Mouse (Mus musculus): ENCODE measurements around the gene Dck. TPM values are rescaled to one million over a fixed set of nuclear protein-coding genes. Genes with fewer than 3 reads are reported as not detected.

Dck gene
- total and polyA plus RNA-seq, 2 experiments: 1.4 to 3.0 TPM

DNA sequence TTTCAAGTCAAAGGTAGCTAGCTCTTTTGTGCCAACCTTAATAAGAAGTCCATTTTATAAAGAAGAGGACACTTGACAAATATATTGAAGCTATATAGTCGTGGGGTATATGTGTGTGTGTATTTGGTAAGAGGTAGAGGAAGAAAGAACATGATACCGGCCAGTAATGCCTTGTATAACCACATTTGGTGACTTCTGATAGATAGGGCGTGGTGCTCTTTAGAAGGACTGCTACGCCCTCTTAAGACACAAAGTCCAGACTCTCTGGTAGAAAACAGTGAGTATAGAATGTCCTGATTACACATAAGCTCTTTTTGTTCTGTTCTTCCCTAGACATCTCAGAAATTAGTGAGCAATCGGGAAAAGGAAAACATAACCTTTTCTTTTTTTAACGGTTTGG lies 3.4 kb downstream of the Dck start:
- DNase-seq (ENCODE audit: extremely low read depth, low read depth, low spot score): no peak
- Histone ChIP-seq H3K9ac (ENCODE audit: low read depth, low read length) (no peak overlapping the region), H3K4me1 (ENCODE audit: control insufficient read depth, insufficient read depth, low read length) (peaks cover 4% of the 10 kb centered on the region), H3K36me3 (ENCODE audit: control insufficient read depth, insufficient read depth, low read length) (peaks cover 4% of the 10 kb centered on the region), H3K4me3 (ENCODE audit: insufficient read depth, low read depth, low read length) (no peak overlapping the region), H3K27ac (replicated peaks; ENCODE audit: insufficient read depth, low read depth, low read length) (no peak overlapping the region), H3K79me2 (ENCODE audit: control insufficient read depth, insufficient read depth, low read length) (no peaks in the 10 kb centered on the region), H3K27me3 (ENCODE audit: control insufficient read depth, insufficient read depth, low read length) (no peaks in the 10 kb centered on the region)
- no peak for TF ChIP-seq POLR2A (IDR thresholded peaks at IDR 0.05; ENCODE audit: extremely low read depth, insufficient read depth, low read length)
- TF ChIP-seq CTCF (IDR thresholded peaks at IDR 0.05; ENCODE audit: low read depth, low read length): no peak
- 84% methylated on average over 6 of the region's 6 CpGs for WGBS

DNA sequence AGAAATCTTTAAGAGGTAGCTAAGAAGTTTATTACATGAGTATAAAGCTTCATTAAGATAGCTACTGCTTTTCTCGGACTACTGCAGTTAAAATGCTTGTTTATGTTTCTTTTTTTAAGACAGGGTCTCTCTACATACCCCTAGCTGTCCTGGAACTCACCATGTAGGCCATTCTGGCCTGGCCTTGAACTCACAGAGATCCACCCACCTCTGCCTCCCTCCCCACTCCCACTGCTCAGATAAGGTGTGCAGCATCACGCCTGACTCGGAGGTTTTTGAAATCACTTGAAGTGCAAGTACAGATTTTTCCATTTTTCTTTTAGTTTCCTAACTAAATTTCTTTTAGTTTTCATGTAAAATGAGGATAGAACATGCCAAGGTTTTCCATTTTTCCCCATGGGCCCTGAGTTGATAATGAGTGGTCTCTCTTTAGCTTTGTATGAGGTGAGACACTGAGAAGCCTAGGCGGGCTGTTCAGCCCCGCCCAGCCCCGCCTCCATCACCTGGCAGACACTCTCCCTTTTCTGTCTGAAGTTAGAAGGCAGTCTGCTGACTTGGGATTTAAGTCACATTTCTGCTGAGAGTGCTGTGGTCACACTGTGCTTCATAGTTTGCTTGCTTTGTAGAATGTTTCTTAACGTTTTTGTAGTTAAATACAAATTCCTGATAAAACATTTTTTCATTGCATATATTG lies 17.4 kb downstream of the Dck start:
- H3K4me3 ChIP-seq (ENCODE audit: insufficient read depth, low read depth, low read length): no peak overlapping the region
- H3K9ac ChIP-seq (ENCODE audit: low read depth, low read length): no peak overlapping the region
- no peaks in the 10 kb centered on the region for H3K4me1 ChIP-seq (ENCODE audit: control insufficient read depth, insufficient read depth, low read length)
- WGBS: 85% methylated on average over 7 of the region's 7 CpGs
- H3K27ac ChIP-seq (replicated peaks; ENCODE audit: insufficient read depth, low read depth, low read length): no peak overlapping the region
- TF ChIP-seq POLR2A (IDR thresholded peaks at IDR 0.05; ENCODE audit: extremely low read depth, insufficient read depth, low read length) (no peak), CTCF (IDR thresholded peaks at IDR 0.05; ENCODE audit: low read depth, low read length) (no peak)
- H3K79me2 ChIP-seq (ENCODE audit: control insufficient read depth, insufficient read depth, low read length): no peaks in the 10 kb centered on the region
- no peak for DNase-seq (ENCODE audit: extremely low read depth, low read depth, low spot score)
- no peaks in the 10 kb centered on the region for H3K27me3 ChIP-seq (ENCODE audit: control insufficient read depth, insufficient read depth, low read length)
- H3K36me3 ChIP-seq (ENCODE audit: control insufficient read depth, insufficient read depth, low read length): peaks cover 15% of the 10 kb centered on the region

DNA sequence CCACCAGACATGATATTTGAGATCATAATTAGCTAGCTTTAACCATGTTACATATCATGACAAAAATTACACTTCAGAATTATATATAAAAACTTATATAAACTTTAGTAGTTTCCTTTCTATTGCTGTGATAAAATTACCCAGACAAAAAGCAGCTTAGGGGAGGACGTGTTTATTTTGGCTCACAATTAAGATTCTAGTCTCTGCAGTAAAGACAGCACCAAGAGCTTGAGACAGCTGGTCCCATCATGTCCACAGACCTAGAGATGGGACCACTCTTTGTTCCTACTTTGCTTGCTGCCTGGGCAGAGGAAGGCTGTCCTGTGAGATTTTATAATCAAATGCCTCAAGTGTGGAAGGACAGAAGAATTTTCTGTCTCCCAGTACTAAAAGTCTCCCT lies 20.3 kb downstream of the Dck start:
- H3K79me2 ChIP-seq (ENCODE audit: control insufficient read depth, insufficient read depth, low read length): no peaks in the 10 kb centered on the region
- H3K4me3 ChIP-seq (ENCODE audit: insufficient read depth, low read depth, low read length): no peak overlapping the region
- H3K9ac ChIP-seq (ENCODE audit: low read depth, low read length): no peak overlapping the region
- H3K36me3 ChIP-seq (ENCODE audit: control insufficient read depth, insufficient read depth, low read length): peaks cover 10% of the 10 kb centered on the region
- WGBS: 89% methylated on average over 1 of the region's 1 CpGs
- H3K27me3 ChIP-seq (ENCODE audit: control insufficient read depth, insufficient read depth, low read length): no peaks in the 10 kb centered on the region
- no peak for DNase-seq (ENCODE audit: extremely low read depth, low read depth, low spot score)
- no peaks in the 10 kb centered on the region for H3K4me1 ChIP-seq (ENCODE audit: control insufficient read depth, insufficient read depth, low read length)
- no peak overlapping the region for H3K27ac ChIP-seq (replicated peaks; ENCODE audit: insufficient read depth, low read depth, low read length)
- no peak for TF ChIP-seq POLR2A (IDR thresholded peaks at IDR 0.05; ENCODE audit: extremely low read depth, insufficient read depth, low read length)
- TF ChIP-seq CTCF (IDR thresholded peaks at IDR 0.05; ENCODE audit: low read depth, low read length): no peak

DNA sequence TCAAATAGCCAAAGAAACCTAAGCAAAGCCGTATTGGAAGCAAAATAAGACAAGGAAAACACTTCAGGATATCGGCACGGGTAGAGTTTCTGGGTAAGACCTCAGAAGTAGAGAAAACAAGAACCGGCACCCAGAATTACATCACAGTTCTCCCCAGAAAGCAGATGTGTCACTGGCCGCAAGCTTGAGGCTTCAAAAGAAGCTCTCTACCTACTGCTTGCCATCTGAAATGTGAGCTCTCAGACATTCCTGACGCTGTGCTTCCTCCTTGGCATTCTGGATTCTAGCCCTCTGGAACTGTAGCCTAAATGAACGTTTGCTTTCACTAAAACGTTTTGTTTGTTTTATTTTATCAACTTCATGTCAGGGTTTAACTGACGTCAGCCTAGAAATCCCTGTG lies 25.9 kb downstream of the Dck start:
- TF ChIP-seq CTCF (IDR thresholded peaks at IDR 0.05; ENCODE audit: low read depth, low read length) (no peak), POLR2A (IDR thresholded peaks at IDR 0.05; ENCODE audit: extremely low read depth, insufficient read depth, low read length) (no peak)
- no peak overlapping the region for H3K27ac ChIP-seq (replicated peaks; ENCODE audit: insufficient read depth, low read depth, low read length)
- no peaks in the 10 kb centered on the region for H3K79me2 ChIP-seq (ENCODE audit: control insufficient read depth, insufficient read depth, low read length)
- no peak for DNase-seq (ENCODE audit: extremely low read depth, low read depth, low spot score)
- H3K27me3 ChIP-seq (ENCODE audit: control insufficient read depth, insufficient read depth, low read length): no peaks in the 10 kb centered on the region
- 0 out of 2 replicates have a peak, but pooled peaks cover 2% of the 10 kb centered on the region for H3K36me3 ChIP-seq (ENCODE audit: control insufficient read depth, insufficient read depth, low read length)
- no peak overlapping the region for H3K4me3 ChIP-seq (ENCODE audit: insufficient read depth, low read depth, low read length)
- WGBS: 44% methylated on average over 9 of the region's 9 CpGs
- no peak overlapping the region for H3K9ac ChIP-seq (ENCODE audit: low read depth, low read length)
- H3K4me1 ChIP-seq (ENCODE audit: control insufficient read depth, insufficient read depth, low read length): peaks cover 10% of the 10 kb centered on the region

DNA sequence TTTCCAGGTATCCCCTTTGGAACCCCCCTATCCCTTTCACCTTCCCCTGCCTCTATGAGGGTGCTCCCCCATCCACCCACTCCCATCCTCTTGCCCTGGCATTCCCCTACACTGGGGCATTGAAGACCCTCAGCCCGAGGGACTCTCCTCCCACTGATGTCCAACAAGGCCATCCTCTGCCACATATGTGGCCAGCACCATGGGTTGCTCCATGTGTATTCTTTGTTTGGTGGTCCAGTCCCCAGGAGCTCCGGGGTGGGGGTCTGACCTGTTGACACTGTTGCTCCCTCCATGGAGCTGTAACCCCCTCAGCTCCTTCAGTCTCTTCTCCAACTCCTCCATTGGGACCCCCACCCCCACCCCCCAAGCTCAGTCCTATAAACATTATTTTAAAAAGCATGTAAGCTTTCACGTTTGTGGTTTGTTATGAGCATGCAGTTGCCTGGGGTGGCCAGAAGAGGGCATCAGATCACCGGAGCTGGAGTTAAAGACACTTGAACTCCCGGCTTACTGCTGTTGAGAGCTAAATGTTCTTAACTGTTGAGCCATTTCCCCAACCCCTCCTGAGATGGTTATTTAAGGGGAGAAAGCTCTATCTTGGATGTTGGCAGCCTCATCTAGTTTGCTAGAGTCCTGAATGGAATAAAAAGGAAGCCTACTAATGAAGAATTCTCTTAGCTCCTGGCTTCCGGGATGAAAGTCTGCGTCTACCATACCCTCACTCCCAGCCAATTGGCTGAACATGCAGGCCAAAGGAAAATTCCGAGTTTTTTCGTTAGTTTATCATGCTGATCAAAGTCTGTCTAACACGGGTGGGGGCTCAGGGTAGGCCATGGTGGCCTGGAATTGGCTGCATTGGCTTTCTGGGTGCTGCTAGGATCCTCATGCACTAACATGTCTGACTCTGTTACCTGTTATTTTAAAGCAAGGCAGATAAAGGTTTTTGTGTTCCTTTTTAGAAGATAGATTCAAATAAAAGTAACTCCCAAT lies 26.8 kb downstream of the Dck start:
- DNase-seq (ENCODE audit: extremely low read depth, low read depth, low spot score): peak; percentile 67
- Histone ChIP-seq H3K36me3 (ENCODE audit: control insufficient read depth, insufficient read depth, low read length) (no peaks in the 10 kb centered on the region), H3K79me2 (ENCODE audit: control insufficient read depth, insufficient read depth, low read length) (no peaks in the 10 kb centered on the region), H3K27me3 (ENCODE audit: control insufficient read depth, insufficient read depth, low read length) (no peaks in the 10 kb centered on the region), H3K4me1 (ENCODE audit: control insufficient read depth, insufficient read depth, low read length) (peaks cover 11% of the 10 kb centered on the region), H3K27ac (replicated peaks; ENCODE audit: insufficient read depth, low read depth, low read length) (no peak overlapping the region), H3K9ac (ENCODE audit: low read depth, low read length) (no peak overlapping the region), H3K4me3 (ENCODE audit: insufficient read depth, low read depth, low read length) (no peak overlapping the region)
- no peak for TF ChIP-seq POLR2A (IDR thresholded peaks at IDR 0.05; ENCODE audit: extremely low read depth, insufficient read depth, low read length)
- peak; percentile 77 for TF ChIP-seq CTCF (IDR thresholded peaks at IDR 0.05; ENCODE audit: low read depth, low read length)
- WGBS: 19% methylated on average over 10 of the region's 10 CpGs

All from liver, adult 2 months (tissue).